ENCODE assay signal across 9 mouse cellular contexts in the genomic region with DNA sequence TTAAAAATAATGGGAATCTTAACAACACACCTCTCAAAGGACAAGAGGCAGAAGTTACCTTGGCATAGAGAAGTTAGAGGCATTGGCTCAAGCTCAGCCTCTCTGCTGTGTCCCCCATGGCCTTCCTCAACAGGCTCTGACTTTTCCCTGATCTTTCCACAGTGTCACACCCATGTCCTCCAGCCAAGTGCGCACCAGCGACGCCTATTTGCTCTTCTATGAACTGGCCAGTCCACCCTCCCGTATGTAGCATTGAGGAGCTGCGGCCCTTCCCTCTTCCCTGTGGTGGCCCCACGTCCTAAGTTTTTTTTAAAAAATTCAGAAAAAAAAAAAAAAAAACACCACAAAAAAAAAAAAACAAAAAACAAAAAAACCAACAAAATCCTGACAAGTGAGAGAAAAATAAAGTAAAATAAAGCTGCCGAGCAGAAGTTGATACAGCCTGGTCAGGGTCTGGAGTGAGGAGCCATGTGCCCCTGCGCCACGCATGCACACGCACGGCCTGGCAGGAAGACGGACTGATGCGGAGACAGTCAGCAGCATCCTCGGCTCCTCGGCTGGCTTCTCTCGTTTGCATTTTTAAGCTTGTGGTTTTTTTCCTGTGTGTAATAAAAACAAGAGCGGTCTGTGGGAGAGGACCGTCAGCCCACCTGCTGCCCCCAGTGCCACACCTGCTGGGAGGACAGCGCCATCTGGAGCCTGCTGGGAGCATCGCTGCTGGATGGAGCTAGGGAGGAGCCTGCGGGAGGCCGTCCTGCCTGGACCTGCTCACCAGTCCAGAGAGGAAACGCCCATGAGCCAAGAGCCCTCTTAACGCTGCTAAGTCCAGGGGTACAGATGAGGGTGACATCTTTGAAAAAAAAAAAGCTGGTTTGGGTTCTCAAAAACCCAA. TPM values are rescaled to one million over a fixed set of nuclear protein-coding genes. Genes with fewer than 3 reads are reported as not detected.
DNase-seq lines count a peak whose midpoint lies in the region; ATAC-seq and TF ChIP-seq lines count a peak whose summit lies in the region.
"Had no signal": no experiment of that assay in that cellular context is flagged by ENCODE, and none has a peak within 500 bp of the region (broad histone marks: within the 10 kb centered on the region; RNA-seq: fewer than 3 reads in every experiment).

No protein-coding gene starts in this region.

- WGBS in heart, embryonic 11.5 days (ENCODE audit: insufficient replicate concordance): 38% methylated on average over 24 of the region's 24 CpGs
- WGBS in kidney, embryonic 14.5 days: 35% methylated on average over 24 of the region's 24 CpGs
- WGBS in liver, adult 2 months: 68% methylated on average over 24 of the region's 24 CpGs

- H3K36me3 ChIP-seq in heart, embryonic 11.5 days (ENCODE audit: control insufficient read depth, insufficient read depth, low read length): peaks cover 14% of the 10 kb centered on the region
- H3K36me3 ChIP-seq in kidney, embryonic 14.5 days (ENCODE audit: control insufficient read depth, insufficient read depth, low read length): peaks cover 21% of the 10 kb centered on the region; the same call in 1 of the 2 replicates
- peaks cover 32% of the 10 kb centered on the region for H3K36me3 ChIP-seq in liver, adult 2 months (ENCODE audit: control insufficient read depth, insufficient read depth, low read length)
- H3K36me3 ChIP-seq in myocyte (ENCODE audit: control insufficient read depth, insufficient read depth): peaks cover 6% of the 10 kb centered on the region

- no peaks in the 10 kb centered on the region for H3K27me3 ChIP-seq in heart, embryonic 11.5 days (ENCODE audit: control insufficient read depth, insufficient read depth, low read length)
- H3K27me3 ChIP-seq in kidney, embryonic 14.5 days (ENCODE audit: control insufficient read depth, insufficient read depth, low read length): no peaks in the 10 kb centered on the region
- H3K27me3 ChIP-seq in liver, adult 2 months (ENCODE audit: control insufficient read depth, insufficient read depth, low read length): no peaks in the 10 kb centered on the region
- H3K27me3 ChIP-seq in myocyte (ENCODE audit: control insufficient read depth, insufficient read depth, insufficient read length): no peaks in the 10 kb centered on the region
- H3K27me3 ChIP-seq: liver, embryonic 13.5 days had no signal

- no peaks in the 10 kb centered on the region for H3K9me3 ChIP-seq in heart, embryonic 11.5 days (replicated peaks; ENCODE audit: control insufficient read depth, low read length)
- no peaks in the 10 kb centered on the region for H3K9me3 ChIP-seq in kidney, embryonic 14.5 days (ENCODE audit: control insufficient read depth, low read length)
- H3K9me3 ChIP-seq: liver, embryonic 13.5 days had no signal

- peaks cover 25% of the 10 kb centered on the region for H3K4me1 ChIP-seq in heart, embryonic 11.5 days (ENCODE audit: control insufficient read depth, insufficient read depth, low read length)
- H3K4me1 ChIP-seq in kidney, embryonic 14.5 days (ENCODE audit: control insufficient read depth, insufficient read depth, low read length): peaks cover 17% of the 10 kb centered on the region
- H3K4me1 ChIP-seq in liver, adult 2 months (ENCODE audit: control insufficient read depth, insufficient read depth, low read length): no peaks in the 10 kb centered on the region

- no peak overlapping the region for H3K4me2 ChIP-seq in heart, embryonic 11.5 days
- peak overlapping the region; percentile 19; the same call in 1 of the 2 replicates for H3K4me2 ChIP-seq in kidney, embryonic 14.5 days (replicated peaks; ENCODE audit: low read depth, low read length)
- H3K4me2 ChIP-seq in myocyte (ENCODE audit: low read depth): no peak overlapping the region
- H3K4me2 ChIP-seq: liver, embryonic 13.5 days had no signal

- TF ChIP-seq CTCF in liver, adult 2 months (IDR thresholded peaks at IDR 0.05; ENCODE audit: low read depth, low read length): peak; percentile 92

- no peak overlapping the region for H3K4me3 ChIP-seq in heart, embryonic 11.5 days (ENCODE audit: low read depth, low read length)
- H3K4me3 ChIP-seq in kidney, embryonic 14.5 days (ENCODE audit: low read length): no peak overlapping the region
- no peak overlapping the region for H3K4me3 ChIP-seq in liver, adult 2 months (ENCODE audit: insufficient read depth, low read depth, low read length)
- H3K4me3 ChIP-seq in myocyte: no peak overlapping the region
- H3K4me3 ChIP-seq: liver, embryonic 13.5 days had no signal

- TF ChIP-seq POLR2A in liver, adult 2 months (IDR thresholded peaks at IDR 0.05; ENCODE audit: extremely low read depth, insufficient read depth, low read length): no peak
- no peak for TF ChIP-seq POLR2A in myocyte (IDR thresholded peaks at IDR 0.05; ENCODE audit: insufficient read length, low read depth)

- H3K27ac ChIP-seq in heart, embryonic 11.5 days (ENCODE audit: low read depth, low read length): no peak overlapping the region
- H3K27ac ChIP-seq in kidney, embryonic 14.5 days (ENCODE audit: low read depth, low read length): no peak overlapping the region
- H3K27ac ChIP-seq in liver, adult 2 months (replicated peaks; ENCODE audit: insufficient read depth, low read depth, low read length): no peak overlapping the region
- H3K27ac ChIP-seq: liver, embryonic 13.5 days had no signal

- peak; percentile 82 to 90 for DNase-seq in adrenal gland, adult (ENCODE audit: inconsistent age in 2 of 2, low spot score in 1 of 2)
- no peak for DNase-seq in adrenal gland, adult 8-10 months
- peak; percentile 80 for DNase-seq in embryo, embryonic 9.5 days (ENCODE audit: extremely low spot score)
- peak; percentile 35 for DNase-seq in liver, adult 2 months (ENCODE audit: extremely low read depth, low read depth, low spot score)
- DNase-seq in spleen, postnatal 4 days (ENCODE audit: low spot score in 2 of 2): peak; percentile 73 to 89
- DNase-seq: liver, embryonic 13.5 days had no signal

- H3K9ac ChIP-seq in heart, embryonic 11.5 days (ENCODE audit: low read depth, low read length): no peak overlapping the region
- H3K9ac ChIP-seq in kidney, embryonic 14.5 days (ENCODE audit: low read depth, low read length): no peak overlapping the region
- no peak overlapping the region for H3K9ac ChIP-seq in liver, adult 2 months (ENCODE audit: low read depth, low read length)
- H3K9ac ChIP-seq: liver, embryonic 13.5 days had no signal

- no peaks in the 10 kb centered on the region for H3K79me2 ChIP-seq in liver, adult 2 months (ENCODE audit: control insufficient read depth, insufficient read depth, low read length)
- H3K79me2 ChIP-seq in myocyte (ENCODE audit: control insufficient read depth, insufficient read depth): no peaks in the 10 kb centered on the region

- ATAC-seq in heart, embryonic 11.5 days (replicated peaks; ENCODE audit: insufficient number of reproducible peaks, low FRiP score, low TSS enrichment): peak; percentile 34; the same call in 1 of the 2 replicates
- ATAC-seq in kidney, embryonic 14.5 days (ENCODE audit: low FRiP score, low TSS enrichment): peak; percentile 80

- H3ac ChIP-seq in myocyte (ENCODE audit: control insufficient read depth, insufficient read length): no peak overlapping the region

TF ChIP-seq in myocyte, 11 proteins besides CTCF, POLR2A, EP300 and RAD21:
- TF ChIP-seq MYOD1 (IDR thresholded peaks at IDR 0.05; ENCODE audit: control insufficient read depth in 1 of 3, insufficient read length in 2 of 3, low read depth in 2 of 3): peak in 2 of 3 experiments; percentile 65 to 79
- no peak for TF ChIP-seq E2F4 (IDR thresholded peaks at IDR 0.05; ENCODE audit: insufficient read depth)
- TF ChIP-seq MYOG (IDR thresholded peaks at IDR 0.05; ENCODE audit: control insufficient read depth in 1 of 3, insufficient read depth in 1 of 3, insufficient read length in 2 of 3, low read depth in 2 of 3): peak in 2 of 3 experiments; percentile 74 to 79

RNA-seq across cellular contexts. Expression of a gene that starts 7.7 kb away (rescaled TPM):
- total RNA-seq in adrenal gland, adult 8-10 months (2022): under 1 TPM in 2 of 4 experiments, not detected in 2; 0.10 to 0.31 TPM
- 0.16 TPM in 1 of 2 replicates, not detected in the other for polyA plus RNA-seq in heart, embryonic 11.5 days (2014; fragmentation: Nextera tagmentation; extraction: Ambion mirVana)
- 0.14 TPM in 1 of 2 replicates, not detected in the other for polyA plus RNA-seq in kidney, embryonic 14.5 days (2014; fragmentation: Nextera tagmentation; extraction: Ambion mirVana)
- total RNA-seq in liver, adult 2 months (2014; rRNA removed): under 0.01 TPM in 1 of 2 replicates, not detected in the other
- not detected in 2 replicates for polyA plus RNA-seq in liver, adult 2 months (2012; rRNA removed)
- 0.01 TPM for polyA plus RNA-seq in myocyte (2012; fragmentation: generic; extraction: Trizol)
- polyA plus RNA-seq: liver, embryonic 13.5 days had no signal

RNA-seq across cellular contexts. Expression of a gene that starts 13.2 kb away (rescaled TPM):
- 10 to 100 TPM; 13.7 to 22.0 (median 18.7) TPM for total RNA-seq in adrenal gland, adult 8-10 months (2022)
- polyA plus RNA-seq in heart, embryonic 11.5 days (2014; fragmentation: Nextera tagmentation; extraction: Ambion mirVana): 0.43 and 1.2 TPM in 2 replicates
- polyA plus RNA-seq in kidney, embryonic 14.5 days (2014; fragmentation: Nextera tagmentation; extraction: Ambion mirVana): 4.6 and 5.4 TPM in 2 replicates
- total RNA-seq in liver, adult 2 months (2014; rRNA removed): 2.7 and 3.0 TPM in 2 replicates
- polyA plus RNA-seq in liver, adult 2 months (2012; rRNA removed): 5.6 and 5.7 TPM in 2 replicates
- polyA plus RNA-seq in myocyte (2012; fragmentation: generic; extraction: Trizol): 0.61 TPM

RNA-seq across cellular contexts. Expression of a gene that starts 19.4 kb away (rescaled TPM):
- 1 to 10 TPM in 1 of 4 experiments, under 1 TPM in 3; 0.20 to 1.1 (median 0.93) TPM for total RNA-seq in adrenal gland, adult 8-10 months (2022)
- 0.28 TPM in 1 of 2 replicates, not detected in the other for polyA plus RNA-seq in heart, embryonic 11.5 days (2014; fragmentation: Nextera tagmentation; extraction: Ambion mirVana)
- polyA plus RNA-seq in kidney, embryonic 14.5 days (2014; fragmentation: Nextera tagmentation; extraction: Ambion mirVana): 0.09 and 0.14 TPM in 2 replicates
- 0.09 TPM in 1 of 2 replicates, not detected in the other for total RNA-seq in liver, adult 2 months (2014; rRNA removed)
- not detected in 2 replicates for polyA plus RNA-seq in liver, adult 2 months (2012; rRNA removed)
- 0.02 TPM for polyA plus RNA-seq in myocyte (2012; fragmentation: generic; extraction: Trizol)
- polyA plus RNA-seq: liver, embryonic 13.5 days had no signal

RNA-seq across cellular contexts. Expression of a gene that starts 19.5 kb away (rescaled TPM):
- 10 to 100 TPM; 29.8 to 36.7 (median 31.5) TPM for total RNA-seq in adrenal gland, adult 8-10 months (2022)
- polyA plus RNA-seq in heart, embryonic 11.5 days (2014; fragmentation: Nextera tagmentation; extraction: Ambion mirVana): 35.2 and 38.2 TPM in 2 replicates
- polyA plus RNA-seq in kidney, embryonic 14.5 days (2014; fragmentation: Nextera tagmentation; extraction: Ambion mirVana): 51.1 and 78.4 TPM in 2 replicates
- total RNA-seq in liver, adult 2 months (2014; rRNA removed): 3.1 and 5.0 TPM in 2 replicates
- 16.7 and 19.0 TPM in 2 replicates for polyA plus RNA-seq in liver, adult 2 months (2012; rRNA removed)
- polyA plus RNA-seq in myocyte (2012; fragmentation: generic; extraction: Trizol): 29.5 TPM

RNA-seq across cellular contexts. Expression of a gene that starts 27.0 kb away (rescaled TPM):
- 10 to 100 TPM; 39.1 to 77.6 (median 51.7) TPM for total RNA-seq in adrenal gland, adult 8-10 months (2022)
- 51.3 and 53.8 TPM in 2 replicates for polyA plus RNA-seq in heart, embryonic 11.5 days (2014; fragmentation: Nextera tagmentation; extraction: Ambion mirVana)
- polyA plus RNA-seq in kidney, embryonic 14.5 days (2014; fragmentation: Nextera tagmentation; extraction: Ambion mirVana): 25.8 and 29.4 TPM in 2 replicates
- 9.9 and 13.6 TPM in 2 replicates for total RNA-seq in liver, adult 2 months (2014; rRNA removed)
- polyA plus RNA-seq in liver, adult 2 months (2012; rRNA removed): 1.6 and 3.1 TPM in 2 replicates
- 17.0 TPM for polyA plus RNA-seq in myocyte (2012; fragmentation: generic; extraction: Trizol)
